ENCODE assay signal across 8 mouse cellular contexts in the genomic region with DNA sequence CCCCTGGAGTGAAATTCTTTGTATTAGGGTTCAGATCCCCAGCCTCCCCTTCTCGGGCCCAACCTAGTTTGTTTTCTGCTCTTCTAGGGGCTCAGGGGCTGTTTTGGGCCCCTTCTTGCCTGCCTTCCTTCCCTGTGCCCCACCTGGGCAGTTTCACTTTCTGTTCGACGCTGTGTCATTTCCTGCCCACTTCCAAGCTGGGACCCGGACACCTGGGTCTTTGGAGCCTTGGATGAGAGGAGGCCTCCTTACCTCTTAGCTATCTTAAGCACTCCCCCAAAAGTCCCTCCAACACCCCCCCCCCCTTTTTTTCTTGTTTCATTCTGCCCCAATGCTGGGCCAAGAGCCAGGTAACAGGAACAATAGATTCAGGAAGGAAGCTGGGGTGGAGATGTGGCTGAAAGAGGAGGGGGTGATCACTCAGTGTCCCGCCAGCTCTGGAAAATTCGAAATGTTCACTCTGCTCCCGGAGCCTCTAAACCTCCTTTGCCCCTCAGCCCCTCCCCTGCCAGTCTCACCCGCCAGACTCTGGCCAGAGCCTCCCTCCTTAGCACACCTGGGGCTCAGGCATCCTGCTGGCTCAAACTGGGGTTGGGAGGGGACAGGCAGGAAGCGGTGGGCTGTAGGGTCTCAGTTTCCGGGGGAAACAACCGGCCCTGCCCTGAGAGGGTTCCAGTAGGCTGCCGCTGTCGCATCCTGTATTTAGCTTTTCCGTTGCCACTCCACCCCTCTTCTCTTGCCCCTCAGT. TPM values are rescaled to one million over a fixed set of nuclear protein-coding genes. Genes with fewer than 3 reads are reported as not detected.
DNase-seq lines count a peak whose midpoint lies in the region; ATAC-seq lines count a peak whose summit lies in the region.

No protein-coding gene starts in this region.

- H3K9ac ChIP-seq in forebrain, embryonic 16.5 days (replicated peaks; ENCODE audit: low read depth, low read length): no peak overlapping the region; the same call in 1 of the 2 replicates
- H3K9ac ChIP-seq in liver, embryonic 15.5 days: peak overlapping the region; percentile 59
- H3K9ac ChIP-seq in neural tube, embryonic 13.5 days: peak overlapping the region; percentile 22

- peaks cover 27% of the 10 kb centered on the region for H3K4me1 ChIP-seq in forebrain, embryonic 16.5 days (replicated peaks; ENCODE audit: control insufficient read depth, insufficient read depth, low read length)
- peaks cover 55% of the 10 kb centered on the region for H3K4me1 ChIP-seq in liver, embryonic 15.5 days (replicated peaks)
- peaks cover 34% of the 10 kb centered on the region for H3K4me1 ChIP-seq in neural tube, embryonic 13.5 days (replicated peaks)

- ATAC-seq in forebrain, embryonic 16.5 days: no peak
- ATAC-seq in liver, embryonic 15.5 days (ENCODE audit: insufficient read depth): no peak
- no peak for ATAC-seq in neural tube, embryonic 13.5 days (ENCODE audit: low read depth)

- no peaks in the 10 kb centered on the region for H3K27me3 ChIP-seq in forebrain, embryonic 16.5 days (replicated peaks; ENCODE audit: control insufficient read depth, insufficient read depth, low read length)
- no peaks in the 10 kb centered on the region for H3K27me3 ChIP-seq in liver, embryonic 15.5 days
- H3K27me3 ChIP-seq in neural tube, embryonic 13.5 days: no peaks in the 10 kb centered on the region

- H3K27ac ChIP-seq in forebrain, embryonic 16.5 days (ENCODE audit: low read length): no peak overlapping the region
- peak overlapping the region; percentile 56 for H3K27ac ChIP-seq in liver, embryonic 15.5 days (replicated peaks)
- peak overlapping the region; percentile 52; the same call in 1 of the 2 replicates for H3K27ac ChIP-seq in neural tube, embryonic 13.5 days (replicated peaks)

- H3K4me2 ChIP-seq in forebrain, embryonic 16.5 days (ENCODE audit: low read length): peak overlapping the region; percentile 22; the same call in 1 of the 2 replicates
- H3K4me2 ChIP-seq in liver, embryonic 15.5 days: peak overlapping the region; percentile 95
- H3K4me2 ChIP-seq in neural tube, embryonic 13.5 days: peak overlapping the region; percentile 97

- intact Hi-C loops in gastrocnemius, postnatal 36 days (cut with DNase I): no loop called here

- H3K4me3 ChIP-seq in forebrain, embryonic 16.5 days (replicated peaks; ENCODE audit: low read length): no peak overlapping the region
- peak overlapping the region; percentile 77 for H3K4me3 ChIP-seq in liver, embryonic 15.5 days (replicated peaks)
- H3K4me3 ChIP-seq in neural tube, embryonic 13.5 days: peak overlapping the region; percentile 55

- peaks cover 8% of the 10 kb centered on the region for H3K36me3 ChIP-seq in forebrain, embryonic 16.5 days (ENCODE audit: control insufficient read depth, insufficient read depth)
- peaks cover 24% of the 10 kb centered on the region for H3K36me3 ChIP-seq in liver, embryonic 15.5 days (replicated peaks)
- peaks cover 33% of the 10 kb centered on the region for H3K36me3 ChIP-seq in neural tube, embryonic 13.5 days

- WGBS in forebrain, embryonic 16.5 days: 40% methylated on average over 14 of the region's 14 CpGs
- 10% methylated on average over 14 of the region's 14 CpGs for WGBS in liver, embryonic 15.5 days (ENCODE audit: insufficient replicate concordance)
- WGBS in neural tube, embryonic 13.5 days: 35% methylated on average over 14 of the region's 14 CpGs

- no peaks in the 10 kb centered on the region for H3K9me3 ChIP-seq in forebrain, embryonic 16.5 days (ENCODE audit: control insufficient read depth, low read length)
- no peaks in the 10 kb centered on the region for H3K9me3 ChIP-seq in liver, embryonic 15.5 days (replicated peaks)
- no peaks in the 10 kb centered on the region for H3K9me3 ChIP-seq in neural tube, embryonic 13.5 days

- DNase-seq in gastrocnemius, adult 18-20 months (ENCODE audit: low spot score): peak; percentile 25
- DNase-seq in gastrocnemius, postnatal 36 days: no peak
- DNase-seq in induced T-regulatory cell, adult 2 months (ENCODE audit: low read depth): peak; percentile 83
- DNase-seq in retina, embryonic 14.5 days (ENCODE audit: low spot score): no peak
- no peak for DNase-seq in layer of hippocampus, adult 8-10 months (ENCODE audit: low spot score in 2 of 2)

RNA-seq across cellular contexts. Expression of a gene that starts 2.5 kb away (rescaled TPM):
- total RNA-seq in gastrocnemius, adult 18-20 months (2021): 1 to 10 TPM; 4.9 to 5.9 TPM
- total RNA-seq in gastrocnemius, postnatal 36 days (2021): 1 to 10 TPM; 5.1 to 6.5 TPM
- 6.6 TPM in 2 replicates for polyA plus RNA-seq in forebrain, embryonic 16.5 days (2015; fragmentation: Nextera tagmentation; extraction: Ambion mirVana)
- polyA plus RNA-seq in liver, embryonic 15.5 days (2015; fragmentation: Nextera tagmentation; extraction: Ambion mirVana): 3.2 and 3.8 TPM in 2 replicates
- polyA plus RNA-seq in neural tube, embryonic 13.5 days (2015; fragmentation: Nextera tagmentation; extraction: Ambion mirVana): 6.3 and 6.8 TPM in 2 replicates
- total RNA-seq in layer of hippocampus, adult 8-10 months (2022): 1 to 10 TPM; 5.6 to 7.8 (median 6.6) TPM

RNA-seq across cellular contexts. Expression of a gene that starts 28.7 kb away (rescaled TPM):
- total RNA-seq in gastrocnemius, adult 18-20 months (2021): 10 to 100 TPM; 51.7 to 58.0 TPM
- 10 to 100 TPM; 45.3 to 50.1 TPM for total RNA-seq in gastrocnemius, postnatal 36 days (2021)
- polyA plus RNA-seq in forebrain, embryonic 16.5 days (2015; fragmentation: Nextera tagmentation; extraction: Ambion mirVana): 23.1 and 29.0 TPM in 2 replicates
- polyA plus RNA-seq in liver, embryonic 15.5 days (2015; fragmentation: Nextera tagmentation; extraction: Ambion mirVana): 8.2 and 9.0 TPM in 2 replicates
- 40.0 and 45.9 TPM in 2 replicates for polyA plus RNA-seq in neural tube, embryonic 13.5 days (2015; fragmentation: Nextera tagmentation; extraction: Ambion mirVana)
- 10 to 100 TPM; 45.2 to 50.7 (median 45.8) TPM for total RNA-seq in layer of hippocampus, adult 8-10 months (2022)

RNA-seq across cellular contexts. Expression of a gene that starts 29.6 kb away (rescaled TPM):
- 10 to 100 TPM in 1 of 2 experiments, 1 to 10 TPM in 1; 9.8 to 13.6 TPM for total RNA-seq in gastrocnemius, adult 18-20 months (2021)
- 10 to 100 TPM; 13.9 to 14.7 TPM for total RNA-seq in gastrocnemius, postnatal 36 days (2021)
- 189 and 204 TPM in 2 replicates for polyA plus RNA-seq in forebrain, embryonic 16.5 days (2015; fragmentation: Nextera tagmentation; extraction: Ambion mirVana)
- polyA plus RNA-seq in liver, embryonic 15.5 days (2015; fragmentation: Nextera tagmentation; extraction: Ambion mirVana): 30.9 and 37.8 TPM in 2 replicates
- polyA plus RNA-seq in neural tube, embryonic 13.5 days (2015; fragmentation: Nextera tagmentation; extraction: Ambion mirVana): 155 and 174 TPM in 2 replicates
- 100 to 1,000 TPM; 261 to 298 (median 279) TPM for total RNA-seq in layer of hippocampus, adult 8-10 months (2022)

RNA-seq across cellular contexts. Expression of a gene that starts 29.9 kb away (rescaled TPM):
- total RNA-seq in gastrocnemius, adult 18-20 months (2021): 1 to 10 TPM in 1 of 2 experiments, under 1 TPM in 1; 0.89 to 1.6 TPM
- 1 to 10 TPM; 2.0 TPM for total RNA-seq in gastrocnemius, postnatal 36 days (2021)
- polyA plus RNA-seq in forebrain, embryonic 16.5 days (2015; fragmentation: Nextera tagmentation; extraction: Ambion mirVana): 2.1 and 2.6 TPM in 2 replicates
- polyA plus RNA-seq in liver, embryonic 15.5 days (2015; fragmentation: Nextera tagmentation; extraction: Ambion mirVana): 0.14 and 0.17 TPM in 2 replicates
- 3.7 and 3.9 TPM in 2 replicates for polyA plus RNA-seq in neural tube, embryonic 13.5 days (2015; fragmentation: Nextera tagmentation; extraction: Ambion mirVana)
- total RNA-seq in layer of hippocampus, adult 8-10 months (2022): 100 to 1,000 TPM; 142 to 151 (median 149) TPM

RNA-seq across cellular contexts. Expression of a gene that starts 46.3 kb away (rescaled TPM):
- under 1 TPM; 0.37 to 0.71 TPM for total RNA-seq in gastrocnemius, adult 18-20 months (2021)
- under 1 TPM in 1 of 2 experiments, not detected in 1; 0.54 TPM for total RNA-seq in gastrocnemius, postnatal 36 days (2021)
- polyA plus RNA-seq in forebrain, embryonic 16.5 days (2015; fragmentation: Nextera tagmentation; extraction: Ambion mirVana): 1.9 and 4.5 TPM in 2 replicates
- 0.13 TPM in 2 replicates for polyA plus RNA-seq in liver, embryonic 15.5 days (2015; fragmentation: Nextera tagmentation; extraction: Ambion mirVana)
- 15.4 and 24.1 TPM in 2 replicates for polyA plus RNA-seq in neural tube, embryonic 13.5 days (2015; fragmentation: Nextera tagmentation; extraction: Ambion mirVana)
- 1 to 10 TPM; 1.3 to 3.4 (median 2.5) TPM for total RNA-seq in layer of hippocampus, adult 8-10 months (2022)

Comparison
In these comparisons a context has a peak if more than half of its experiments do, and no peak if none do; other contexts are left out.
1. DNase-seq: peak in gastrocnemius, adult 18-20 months (single experiment) and induced T-regulatory cell, adult 2 months (single experiment); none in gastrocnemius, postnatal 36 days (0 of 2), retina, embryonic 14.5 days (single experiment) and layer of hippocampus, adult 8-10 months (0 of 2).
2. H3K4me2 ChIP-seq: peak in every context shown above with its lines; median percentile 97 in neural tube, embryonic 13.5 days; 95 in liver, embryonic 15.5 days; 22 in forebrain, embryonic 16.5 days.
3. RNA of a gene that starts 29.6 kb away (total RNA-seq): 261 to 298 TPM in layer of hippocampus, adult 8-10 months; 13.9 to 14.7 TPM in gastrocnemius, postnatal 36 days and 9.8 to 13.6 TPM in gastrocnemius, adult 18-20 months; every median in the first group is over 10 times any median in the second.